Mouse (Mus musculus) spleen, postnatal 14 days (tissue): ENCODE data around the gene Tmprss9.

Experiments
- DNase-seq, 2 experiments: peaks; one replicate each; pipeline ENCODE4 v3.0.0; 2021 to 2022; ENCODE audit warnings: low spot score in 2 of 2

Gene Tmprss9

DNA sequence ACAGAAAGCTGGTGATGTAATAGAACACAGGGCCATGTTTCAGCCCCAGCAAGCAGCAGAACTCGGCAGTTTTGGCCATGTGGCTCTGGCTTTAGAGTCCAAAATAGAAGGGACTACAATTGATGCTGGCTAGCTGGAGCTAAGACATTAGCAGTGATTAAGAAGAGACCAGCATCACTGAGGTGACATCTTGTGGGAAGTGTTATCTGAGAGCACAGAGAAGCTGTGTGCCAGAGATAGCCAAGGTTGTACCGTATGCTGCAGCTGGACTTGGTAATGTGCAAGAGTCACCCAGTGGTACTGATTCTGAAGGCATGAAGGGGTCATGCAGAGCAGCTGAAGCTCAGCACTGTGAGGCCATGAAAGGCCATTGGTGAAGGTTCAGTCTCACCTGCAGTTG is 43.6 kb downstream of the Tmprss9 start:
- no peak for DNase-seq

DNA sequence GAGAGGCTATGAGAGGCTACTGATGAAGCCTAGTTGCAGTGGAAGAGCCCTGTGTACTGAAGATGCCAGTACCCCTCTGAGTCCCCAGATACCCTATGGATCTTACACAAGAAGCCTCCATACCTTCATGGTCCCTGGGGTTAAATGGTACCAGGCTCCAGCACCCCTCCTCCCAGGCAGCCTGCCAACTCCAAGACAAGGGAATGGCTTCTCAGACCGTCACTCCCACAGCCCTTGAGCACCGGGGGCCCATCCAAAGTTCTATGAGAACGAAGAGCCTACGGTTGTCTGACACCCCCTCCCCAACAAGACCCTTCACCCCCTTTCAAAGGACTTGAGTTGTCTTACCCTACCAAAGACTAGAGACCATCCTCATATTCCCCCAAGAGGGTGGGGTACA is 44.1 kb downstream of the Tmprss9 start:
- DNase-seq = no peak

DNA sequence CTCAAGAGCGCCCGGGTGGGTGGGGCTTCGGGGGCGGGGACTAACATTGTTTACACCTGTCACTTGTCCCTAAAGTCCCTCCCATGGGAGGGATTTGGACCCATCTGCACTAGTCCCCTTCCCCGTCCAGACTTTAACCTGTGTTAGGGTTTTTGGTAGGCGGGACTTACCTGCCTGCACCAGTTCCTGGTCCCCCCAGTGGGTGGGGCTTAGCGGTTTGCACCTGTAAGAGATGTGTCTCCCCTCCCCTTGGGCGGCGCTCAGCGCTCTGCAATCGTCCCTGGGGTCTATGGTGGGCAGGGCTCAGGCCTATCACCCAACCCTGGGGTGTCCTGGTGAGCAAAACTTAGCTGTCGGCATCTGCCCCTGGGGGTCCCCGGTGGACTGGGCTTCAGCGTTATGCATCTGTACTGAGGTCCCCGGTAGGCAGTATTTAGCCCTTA is 45.7 kb downstream of the Tmprss9 start:
- DNase-seq = no peak

DNA sequence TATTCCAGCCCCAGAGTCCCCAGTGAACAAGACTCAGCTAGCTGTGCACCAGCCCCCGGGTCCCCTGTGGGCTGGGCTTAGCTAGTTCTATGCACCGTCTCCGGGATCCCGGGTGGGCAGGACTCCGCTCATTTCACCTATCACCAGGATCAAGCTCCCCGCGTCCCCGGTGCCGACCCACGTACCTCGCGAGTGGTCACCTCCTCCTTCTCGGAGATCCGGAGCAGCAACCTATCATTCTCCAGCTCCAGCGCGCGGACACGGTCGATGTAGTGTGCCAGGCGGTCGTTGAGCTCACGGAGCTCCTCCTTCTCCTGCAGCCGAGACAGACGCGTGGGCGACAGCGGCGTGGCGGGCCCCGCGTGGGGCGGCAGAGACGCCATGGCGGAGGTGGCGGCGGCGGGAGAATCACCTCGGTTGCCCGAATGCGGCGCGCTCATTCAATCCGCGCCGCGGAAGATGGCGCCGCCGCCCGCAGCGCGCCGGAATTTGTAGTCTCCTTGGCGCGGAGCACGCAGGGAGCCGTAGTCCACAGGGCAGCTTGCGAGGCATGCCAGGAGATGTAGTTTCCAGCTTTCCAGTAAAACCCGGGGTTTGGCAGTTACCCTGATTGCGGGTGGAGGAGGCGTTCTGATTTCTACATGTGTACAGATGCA is 46.3 kb downstream of the Tmprss9 start, which contains the start of gene Lmnb2:
TSS of gene Lmnb2 (minus strand) at position 467 of the 656 bp plus-strand sequence.
- DNase-seq = peak in 1 of 2 experiments; percentile 60

DNA sequence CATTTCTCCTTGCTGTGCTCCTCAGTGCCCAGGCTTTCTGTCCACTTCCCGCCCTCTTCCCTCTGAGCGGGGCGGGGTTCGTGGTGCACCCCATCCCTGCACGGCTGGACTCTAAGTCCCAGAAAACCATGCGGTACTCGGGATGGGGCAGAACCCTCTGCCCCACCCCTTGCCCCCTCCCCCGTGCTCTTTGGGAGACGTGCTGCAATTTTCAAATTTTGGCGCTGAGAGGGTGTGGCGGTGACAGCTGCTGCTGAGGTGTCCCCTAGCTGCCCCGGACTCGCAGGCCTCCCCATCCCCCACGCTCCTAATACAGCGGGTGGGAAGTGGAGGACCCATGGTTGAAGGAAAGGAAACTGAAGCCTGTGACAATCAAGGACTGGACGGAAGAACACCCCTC is 50.3 kb downstream of the Tmprss9 start:
- no peak for DNase-seq

DNA sequence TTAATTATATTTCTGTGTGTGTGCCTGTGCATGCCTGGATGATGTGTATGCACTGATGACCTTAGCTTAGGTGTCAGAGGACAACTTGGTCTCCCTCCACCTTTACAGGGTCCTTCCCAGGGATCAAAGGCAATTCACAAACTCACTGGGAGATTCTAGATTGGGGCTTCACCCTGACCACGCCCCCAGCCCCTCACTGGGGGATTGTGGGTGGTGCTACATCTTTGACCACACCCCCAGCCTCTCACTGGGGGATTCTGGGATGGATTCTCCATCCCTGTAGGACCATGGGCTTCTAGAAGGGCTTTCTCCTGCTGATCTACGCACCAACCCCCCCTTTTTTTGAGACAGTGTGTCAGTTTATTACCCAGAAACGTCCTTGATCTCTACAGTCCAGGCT is 53.8 kb downstream of the Tmprss9 start:
- DNase-seq = no peak

DNA sequence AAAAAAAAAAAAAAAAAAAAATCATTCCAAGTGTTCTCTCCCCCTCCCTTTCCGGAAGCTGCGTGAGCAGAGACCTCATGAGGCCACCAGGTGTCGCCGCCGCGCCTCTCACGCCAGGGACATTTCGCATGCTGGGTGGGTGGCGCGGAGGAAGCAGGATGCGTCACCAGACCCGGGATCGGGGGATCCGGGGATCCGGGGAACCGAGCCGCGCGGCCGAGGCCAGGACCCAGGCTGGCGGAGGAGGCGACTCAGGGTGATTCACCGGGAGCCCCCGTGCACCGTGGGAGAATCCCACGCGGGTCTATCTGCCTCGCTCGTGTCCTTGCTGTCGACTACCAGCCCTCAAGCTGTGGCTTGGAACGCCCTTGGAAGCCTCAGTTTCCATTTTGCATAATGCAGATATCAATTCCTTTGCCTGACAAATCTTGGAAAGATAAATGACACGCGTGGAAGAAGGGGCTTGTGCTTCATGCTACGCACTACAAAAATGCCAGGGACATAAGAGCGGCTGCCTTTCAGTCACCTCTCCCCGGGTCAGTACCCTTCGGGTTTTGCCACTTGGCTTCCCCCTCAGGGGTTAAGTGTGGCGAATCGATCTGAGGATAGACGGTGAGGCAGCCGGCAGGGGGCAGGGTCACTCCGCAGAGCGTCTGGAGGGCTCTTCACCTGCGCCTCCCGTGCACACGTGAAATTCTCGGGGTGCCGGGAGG is 57.1 kb downstream of the Tmprss9 start:
- peak; percentile 69 to 77 for DNase-seq

DNA sequence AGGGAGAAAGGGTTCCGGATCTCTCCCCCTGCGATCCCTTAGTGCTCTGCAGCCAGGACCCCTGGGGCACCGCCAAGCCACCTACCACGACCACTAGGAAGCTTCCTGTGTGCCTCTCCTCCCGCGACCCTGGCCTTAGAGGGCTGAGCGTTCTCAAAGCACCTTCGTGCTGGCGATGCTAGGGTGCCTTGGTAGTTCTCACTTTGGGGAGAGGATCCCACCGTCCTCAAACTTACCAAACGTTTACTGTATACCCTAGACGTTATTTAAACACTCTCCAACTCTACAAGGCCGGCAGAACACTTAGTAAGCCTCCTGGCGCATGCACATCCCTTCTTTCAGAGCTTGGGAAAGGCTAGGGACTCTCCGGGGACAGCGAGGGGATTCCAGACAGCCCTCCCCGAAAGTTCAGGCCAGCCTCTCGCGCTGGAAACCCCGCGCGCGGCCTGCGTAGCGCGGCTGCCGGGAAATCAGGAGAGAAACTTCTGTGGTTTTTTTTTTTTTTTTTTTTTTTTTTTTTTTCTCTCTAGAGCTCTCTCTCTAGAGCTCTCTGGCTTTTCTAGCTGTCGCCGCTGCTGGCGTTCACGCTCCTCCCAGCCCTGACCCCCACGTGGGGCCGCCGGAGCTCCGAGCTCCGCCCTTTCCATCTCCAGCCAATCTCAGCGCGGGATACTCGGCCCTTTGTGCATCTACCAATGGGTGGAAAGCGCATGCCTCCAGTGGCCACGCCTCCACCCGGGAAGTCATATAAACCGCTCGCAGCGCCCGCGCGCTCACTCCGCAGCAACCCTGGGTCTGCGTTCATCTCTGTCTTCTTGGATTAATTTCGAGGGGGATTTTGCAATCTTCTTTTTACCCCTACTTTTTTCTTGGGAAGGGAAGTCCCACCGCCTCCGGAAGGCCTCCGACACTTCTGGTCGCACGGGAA is 57.9 kb downstream of the Tmprss9 start, which contains the start of gene Gadd45b:
TSS of gene Gadd45b (plus strand) at position 775 of the 928 bp plus-strand sequence.
- peak; percentile 93 to 97 for DNase-seq

DNA sequence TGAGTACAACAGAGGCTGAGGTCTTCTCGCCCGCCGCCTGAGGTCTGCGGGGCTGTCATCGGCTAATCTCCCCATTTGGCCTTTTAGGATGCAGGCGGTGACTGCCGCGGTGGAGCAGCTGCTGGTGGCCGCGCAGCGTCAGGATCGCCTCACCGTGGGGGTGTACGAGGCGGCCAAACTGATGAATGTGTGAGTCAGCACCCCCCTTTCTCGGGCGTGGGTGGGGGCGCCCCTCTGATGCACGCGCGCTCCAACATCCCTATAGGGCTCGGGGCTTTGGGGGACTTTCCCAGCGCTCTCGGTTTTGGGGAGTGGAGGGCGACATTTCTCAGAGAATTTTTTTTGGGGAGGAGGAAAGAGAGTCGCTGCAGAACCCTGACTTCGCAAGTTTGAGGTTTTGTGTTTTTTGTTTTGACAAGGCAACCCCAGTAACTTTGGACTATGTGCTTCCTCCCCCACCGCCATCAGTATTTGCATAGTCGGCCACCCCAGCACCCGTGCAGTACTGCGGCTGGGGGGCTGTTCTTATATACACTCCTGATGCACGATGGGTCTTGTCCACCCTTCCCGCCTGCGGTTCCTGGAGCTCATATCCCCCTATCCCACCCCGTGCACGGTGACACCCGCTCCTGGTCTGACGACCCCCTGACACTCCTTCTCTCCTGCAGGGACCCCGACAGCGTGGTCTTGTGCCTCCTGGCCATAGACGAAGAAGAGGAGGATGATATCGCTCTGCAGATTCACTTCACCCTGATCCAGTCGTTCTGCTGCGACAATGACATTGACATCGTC is 58.9 kb downstream of the Tmprss9 start:
- DNase-seq = no peak

DNA sequence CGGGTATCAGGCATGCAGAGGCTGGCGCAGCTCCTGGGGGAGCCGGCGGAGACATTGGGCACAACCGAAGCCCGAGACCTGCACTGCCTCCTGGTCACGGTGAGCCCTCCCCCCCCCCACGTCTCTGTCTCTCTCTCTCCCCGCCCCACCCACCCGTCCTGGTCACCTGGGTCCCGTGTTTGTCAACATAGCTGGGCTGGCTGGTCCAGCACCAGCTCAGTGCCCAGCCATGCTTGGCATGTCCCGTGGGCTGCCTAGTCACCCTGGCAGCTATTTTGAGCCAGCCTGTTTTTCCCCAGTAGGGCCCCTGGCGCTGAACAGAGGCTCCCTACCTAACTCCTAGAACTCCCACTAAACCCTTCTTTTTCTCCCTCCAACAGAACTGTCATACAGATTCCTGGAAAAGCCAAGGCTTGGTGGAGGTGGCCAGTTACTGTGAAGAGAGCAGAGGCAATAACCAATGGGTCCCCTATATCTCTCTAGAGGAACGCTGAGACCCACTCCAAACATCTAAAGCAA is 59.6 kb downstream of the Tmprss9 start:
- DNase-seq = no peak

DNA sequence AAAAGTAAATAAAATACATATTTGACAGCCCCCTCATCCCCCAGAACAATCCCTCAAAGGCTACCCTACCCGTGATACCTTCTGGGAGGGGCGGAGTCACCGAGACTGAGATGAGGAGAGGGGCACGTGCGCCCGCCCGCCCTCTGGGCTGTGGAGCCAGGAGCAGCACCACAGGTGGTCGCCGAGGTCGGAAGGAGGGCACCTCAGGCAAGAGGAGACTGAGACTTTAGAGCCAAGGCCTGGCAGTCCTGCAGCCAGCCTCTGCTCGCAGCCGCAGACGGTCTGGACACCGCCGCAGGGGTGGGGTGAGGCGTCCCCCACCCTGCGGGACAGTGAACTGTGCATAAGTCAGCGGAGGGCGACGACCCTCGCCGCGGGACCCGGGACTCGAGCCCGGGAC is 60.0 kb downstream of the Tmprss9 start:
- DNase-seq = no peak

DNA sequence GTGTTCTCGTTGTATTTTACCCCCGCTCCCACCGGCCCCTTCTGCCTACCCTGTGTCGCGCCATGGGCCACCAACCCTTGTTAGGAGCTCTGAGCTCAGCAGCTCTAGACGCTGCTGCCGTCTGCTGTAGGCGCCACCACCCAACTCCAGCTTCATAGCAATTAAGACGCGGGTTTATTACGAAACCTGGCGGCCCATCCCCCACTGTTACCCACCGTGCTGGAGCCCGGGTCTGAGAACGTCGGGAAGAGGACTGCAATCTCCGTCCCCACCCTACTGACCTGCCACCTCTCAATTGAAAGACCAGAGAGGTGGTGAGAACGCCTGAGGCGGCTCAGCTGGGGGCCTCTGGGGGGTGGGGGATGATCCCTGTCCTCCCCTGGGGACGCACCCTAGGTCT is 60.6 kb downstream of the Tmprss9 start:
- no peak for DNase-seq

DNA sequence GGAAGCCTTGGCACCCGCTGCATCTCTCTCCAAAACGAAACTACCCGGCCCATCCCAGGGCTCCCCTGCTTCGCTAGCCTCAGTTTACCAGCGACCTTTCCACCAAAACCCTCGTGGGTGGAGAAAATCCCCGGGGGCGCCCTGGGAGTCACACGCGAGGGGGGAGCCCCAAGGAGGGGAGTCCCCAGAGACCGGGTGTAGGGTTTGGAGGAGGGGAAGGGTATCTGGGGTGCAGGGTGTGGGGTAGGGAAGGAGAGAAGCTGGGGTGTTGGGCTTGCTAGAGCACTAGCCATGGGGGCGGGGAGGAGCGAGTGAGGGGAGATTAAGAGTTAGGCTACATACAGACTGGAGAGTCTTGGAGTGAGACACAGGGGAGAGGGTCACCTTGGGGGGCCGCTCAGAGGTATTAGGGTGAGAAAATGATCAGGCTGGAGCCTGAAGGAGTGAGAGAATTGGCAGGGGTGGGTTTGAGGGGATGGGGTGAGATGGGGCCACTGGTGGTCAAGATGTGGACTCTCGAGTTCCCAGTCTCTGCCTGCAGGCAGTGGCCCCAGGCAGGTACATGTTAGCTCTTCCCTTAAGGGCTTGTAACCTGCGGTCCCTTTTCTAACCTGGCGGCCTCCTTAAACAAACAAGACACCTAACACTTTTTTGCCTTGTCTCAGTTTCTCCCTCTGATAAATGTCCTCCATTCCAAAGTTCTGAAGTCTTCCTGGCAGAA is 61.2 kb downstream of the Tmprss9 start:
- DNase-seq = no peak

DNA sequence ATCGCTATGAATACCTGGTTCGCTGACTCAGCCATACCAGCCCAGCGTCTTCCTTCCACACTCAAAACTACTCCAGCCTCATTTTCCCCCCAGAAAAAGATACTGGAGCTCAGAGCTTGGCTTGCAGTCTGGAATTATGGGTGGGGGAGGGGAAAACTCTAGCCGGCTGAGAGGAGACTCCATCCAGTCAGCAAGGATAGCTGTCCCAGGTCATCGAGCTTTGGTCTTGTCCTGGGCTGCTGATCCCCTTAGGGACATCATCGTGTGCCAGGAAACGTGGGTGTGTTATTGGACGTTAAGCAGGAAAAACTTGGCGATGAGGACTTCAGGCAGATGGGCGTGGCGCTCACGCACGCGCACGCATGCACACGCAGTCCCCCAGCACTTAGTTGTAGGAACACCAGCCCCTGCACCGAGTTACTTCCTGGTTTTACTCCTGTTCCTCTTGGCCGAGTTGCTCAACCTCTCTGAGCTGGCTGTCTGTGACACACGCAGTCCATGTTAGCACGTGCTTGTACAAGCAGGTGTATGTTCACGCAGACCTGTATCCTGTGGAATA is 61.9 kb downstream of the Tmprss9 start:
- DNase-seq = no peak

DNA sequence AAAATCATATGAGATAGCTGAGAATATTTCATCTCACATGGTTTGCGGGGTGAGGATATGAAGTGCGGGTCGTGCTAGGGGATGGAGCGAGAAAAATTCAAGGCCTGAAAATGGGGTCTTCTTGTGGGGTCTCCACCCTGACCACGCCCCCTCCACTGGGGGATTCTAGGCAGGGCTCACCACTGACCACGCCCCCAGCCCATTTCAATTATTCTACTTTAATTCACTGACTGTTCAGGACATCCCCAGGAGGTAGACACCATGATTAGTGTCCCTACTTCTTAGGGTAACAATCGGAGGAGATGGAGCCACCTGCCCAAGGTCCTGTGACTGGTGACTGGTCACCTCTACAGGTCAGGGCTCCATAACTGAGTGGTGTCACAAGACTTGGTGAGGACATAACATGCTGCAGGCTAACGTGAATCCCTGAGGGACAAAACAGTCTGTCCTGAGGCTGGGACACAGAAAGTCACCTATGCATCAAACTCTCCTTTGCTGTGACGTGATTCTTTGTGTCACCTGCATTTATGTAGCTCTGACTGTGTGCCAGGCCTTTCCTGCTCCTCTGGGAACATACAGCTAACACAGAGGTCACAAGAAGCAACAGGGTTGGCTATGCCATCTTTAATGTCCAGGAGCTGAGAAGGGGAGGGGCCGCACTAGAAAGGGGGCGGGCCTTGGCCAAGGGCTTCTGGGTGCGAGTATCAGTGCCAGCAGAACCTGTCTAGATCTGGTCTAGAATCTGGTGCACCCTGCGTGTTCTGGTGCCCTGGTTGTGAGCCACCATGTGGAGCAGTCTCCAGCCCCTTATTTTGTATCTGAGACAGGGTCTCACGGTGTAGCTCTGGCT is 62.7 kb downstream of the Tmprss9 start:
- DNase-seq = no peak

DNA sequence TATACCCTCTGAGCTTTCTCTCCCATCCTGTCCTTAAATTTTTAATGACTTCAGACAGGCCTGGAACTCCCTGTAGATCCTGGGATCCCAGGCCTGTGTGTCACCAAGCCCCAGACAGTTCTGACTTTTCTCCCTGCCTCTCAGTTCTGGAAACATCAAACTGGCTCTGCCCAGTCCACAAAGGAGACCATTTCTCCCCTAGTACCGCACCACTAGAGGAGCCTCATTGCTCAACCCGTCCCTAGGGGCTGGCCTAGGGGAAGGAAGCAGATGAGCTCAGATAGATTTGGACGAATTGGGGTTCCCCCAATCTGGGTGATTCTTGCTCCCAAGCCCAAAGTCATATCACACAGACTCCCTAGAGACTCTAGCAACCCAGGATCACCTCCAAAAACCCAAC is 63.6 kb downstream of the Tmprss9 start:
- no peak for DNase-seq

DNA sequence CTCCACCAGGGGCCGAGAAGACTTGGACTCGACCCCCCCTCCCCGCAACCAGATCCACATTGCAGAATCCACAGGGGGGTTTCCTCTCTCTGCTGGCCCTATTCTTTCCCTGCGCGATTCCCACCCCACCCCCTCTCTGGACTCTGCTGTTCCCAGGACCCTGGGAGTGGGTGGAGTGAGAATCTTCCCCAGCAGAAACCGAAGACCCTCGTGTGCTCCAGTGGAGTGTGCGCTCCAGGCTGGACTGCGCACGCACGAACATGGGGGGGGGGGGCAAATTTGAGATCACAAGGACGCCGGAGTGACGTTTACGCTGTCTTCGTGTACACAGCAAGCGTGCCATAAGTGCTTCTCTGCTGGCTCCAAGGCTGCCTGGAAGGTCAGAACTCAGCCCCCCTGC is 64.0 kb downstream of the Tmprss9 start:
- DNase-seq = no peak

DNA sequence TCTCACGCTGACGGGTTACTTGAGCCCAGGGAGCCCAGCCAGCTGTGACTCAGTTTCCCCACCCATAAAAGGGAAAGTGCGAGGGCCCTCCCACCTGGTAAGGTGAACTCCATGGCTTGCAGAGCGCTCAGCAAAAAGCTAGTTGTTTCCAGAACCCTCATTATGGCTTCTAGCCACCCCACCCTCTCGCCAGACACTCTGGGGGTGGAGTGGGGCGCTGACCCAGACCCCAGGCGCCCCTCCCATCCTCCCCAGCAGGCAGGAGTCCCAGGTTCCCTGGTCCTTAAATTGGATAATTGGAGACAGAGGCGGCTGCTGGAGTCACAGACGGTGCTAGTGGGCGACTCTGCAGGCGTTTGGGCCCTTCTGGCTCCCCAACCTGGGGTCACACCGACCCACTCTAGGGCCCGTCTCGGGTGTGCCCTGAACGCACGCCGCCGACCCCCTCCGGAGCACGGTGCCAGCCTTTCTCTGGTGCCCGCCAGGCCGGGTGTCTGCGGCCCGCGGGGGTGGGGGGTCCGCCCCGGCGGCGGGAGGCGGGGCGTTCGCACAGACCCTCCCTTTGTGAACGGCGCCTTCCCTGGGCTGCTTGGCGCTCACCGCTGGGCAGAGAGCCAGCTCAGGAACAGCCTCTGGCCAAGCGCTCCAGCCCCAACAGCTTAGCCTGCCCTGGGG is 64.6 kb downstream of the Tmprss9 start:
- no peak for DNase-seq

DNA sequence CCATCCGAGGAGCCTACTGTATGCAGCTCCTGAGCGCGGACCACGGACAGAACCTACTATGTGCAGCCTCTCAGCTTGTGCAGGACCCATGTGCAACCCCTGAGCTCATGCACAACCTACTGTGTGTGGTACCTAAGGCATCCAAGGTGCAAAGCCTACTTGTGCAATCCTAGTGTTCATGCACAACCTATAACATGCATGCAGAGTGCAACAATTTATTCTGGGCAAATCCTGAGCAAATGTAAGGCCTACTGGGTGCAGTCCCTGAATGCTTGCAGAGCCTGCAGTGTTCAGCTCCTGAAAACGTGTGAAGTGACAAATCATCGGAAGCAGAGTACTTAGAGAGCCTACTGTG is 65.1 kb downstream of the Tmprss9 start:
- no peak for DNase-seq
